Mouse (Mus musculus) CD4-positive naive resting alpha-beta T cell, adult 76 days (primary cell): Measurements from ENCODE around the gene Kcnmb4. TPM values are rescaled to one million over a fixed set of nuclear protein-coding genes. Genes with fewer than 3 reads are reported as not detected.

Experiments
- total RNA-seq: library from RNA; stranded (reverse); gene quantifications from one replicate; pipeline ENCODE4 v1.2.4, GENCODE M21; 2023

Gene Kcnmb4
- total RNA-seq: 18.4 TPM

DNA sequence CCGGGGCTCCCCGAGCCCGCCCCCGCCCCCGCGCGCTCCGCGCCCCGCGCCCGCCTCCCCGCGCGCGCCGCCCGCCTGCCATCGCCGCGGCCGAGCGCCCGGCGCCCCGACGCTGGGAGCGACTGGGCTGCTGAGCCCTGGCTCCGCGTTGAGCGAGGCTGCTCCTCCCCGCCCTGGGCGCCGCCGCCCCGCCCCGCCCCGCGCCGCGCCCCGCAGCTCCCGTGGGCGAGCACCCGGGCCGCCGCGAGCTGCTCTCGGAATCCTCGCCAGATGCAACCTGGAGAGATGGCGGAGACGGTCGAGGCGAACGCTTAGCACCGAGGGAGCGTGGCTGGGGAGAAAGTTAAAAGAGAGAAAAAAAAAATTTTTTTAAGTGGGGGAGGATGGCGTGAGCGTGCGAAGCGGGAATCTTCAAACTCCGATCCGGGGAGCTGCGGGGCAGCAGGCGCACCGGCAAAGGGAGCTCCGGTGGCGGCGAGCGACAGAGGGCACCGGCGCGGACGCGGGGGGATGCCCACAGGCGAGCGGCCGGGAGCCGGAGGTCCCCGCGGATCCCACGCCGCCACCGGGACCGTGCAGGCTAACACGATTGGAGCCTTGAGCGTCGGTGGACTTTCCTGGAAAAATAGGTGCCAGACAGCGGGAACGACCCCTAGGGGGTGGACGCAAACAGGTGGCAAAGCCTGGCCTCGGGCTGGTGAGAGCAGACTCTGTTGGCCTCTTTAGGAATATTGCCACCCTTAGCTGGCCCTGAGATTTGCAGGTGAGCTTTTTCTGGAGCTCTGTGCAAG, at the start of gene Kcnmb4:
Kcnmb4 (minus strand) TSS at position 120 of the 791 bp plus-strand sequence.

Other genes with a start within 250 kb of the Kcnmb4 start
- gene Ptprb, start 198.4 kb downstream of the Kcnmb4 start, total RNA-seq: 0.50 TPM
- gene Cnot2, start 107.6 kb upstream of the Kcnmb4 start, total RNA-seq: 123 TPM